Mouse (Mus musculus): ENCODE data around the gene Mmp20. TPM values are rescaled to one million over a fixed set of nuclear protein-coding genes. Genes with fewer than 3 reads are reported as not detected.

Gene Mmp20
- total RNA-seq, 2 experiments from 2014 or later, result not detected

DNA sequence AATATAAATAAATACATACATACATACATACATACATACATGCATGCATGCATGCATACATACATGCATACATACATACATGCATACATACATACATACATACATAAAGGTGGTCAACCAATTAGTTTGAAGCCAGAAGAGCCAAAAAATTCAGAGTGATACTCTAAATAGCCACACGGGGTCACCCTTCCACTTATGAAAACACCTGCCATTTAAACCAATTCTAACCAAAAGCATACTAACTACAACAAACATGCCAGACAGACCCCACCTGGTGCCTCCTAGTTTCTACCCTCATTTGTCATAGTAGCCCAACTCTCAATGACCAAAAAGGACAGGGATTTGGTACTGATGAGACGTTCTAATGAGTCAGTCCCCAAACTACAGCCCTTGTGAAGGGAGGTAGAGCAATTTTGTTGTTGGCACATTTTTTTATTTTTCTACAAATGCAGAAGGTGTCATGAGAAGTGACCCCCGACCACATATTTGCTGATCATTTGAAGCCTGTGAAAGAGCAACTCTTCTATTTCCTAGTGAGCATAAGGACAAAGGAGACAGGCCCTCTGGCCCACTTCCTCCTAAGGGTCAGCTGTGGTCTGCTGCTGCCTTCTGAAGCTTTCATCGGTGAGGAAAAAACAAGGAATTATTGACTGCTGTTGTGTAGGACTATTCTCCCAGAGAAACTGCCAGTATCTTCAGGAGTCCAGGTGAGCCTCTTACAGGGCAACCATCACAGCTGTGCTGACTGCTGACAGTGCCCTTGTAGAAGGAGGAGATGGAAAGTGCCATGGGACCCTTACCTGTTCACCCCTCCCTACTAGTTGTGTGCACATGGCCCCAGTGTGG, 86.3 kb downstream of the Mmp20 start:
- peak; percentile 21 to 44 for DNase-seq (ENCODE audit: low spot score in 2 of 2)
- H3K4me3 ChIP-seq, result no peak overlapping the region
- H3K27ac ChIP-seq, result no peak overlapping the region
- TF ChIP-seq CTCF (conservative IDR thresholded peaks at IDR 0.05), result peak; percentile 90

DNA sequence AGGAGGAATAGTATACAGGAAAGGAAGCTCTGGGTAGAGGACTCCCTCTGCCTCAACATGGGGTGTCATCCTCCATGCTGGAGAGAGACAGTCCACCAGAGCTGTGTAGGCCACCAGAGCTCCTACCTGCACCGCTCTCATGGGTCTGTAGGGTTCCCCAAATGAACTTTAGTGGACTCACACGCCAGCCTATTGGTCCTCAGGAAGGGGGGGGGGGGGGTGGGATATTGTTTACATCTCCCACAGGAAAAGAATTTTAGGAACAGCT, 86.8 kb downstream of the Mmp20 start:
- no peak for TF ChIP-seq CTCF (conservative IDR thresholded peaks at IDR 0.05)
- no peak for DNase-seq (ENCODE audit: low spot score in 2 of 2)
- Histone ChIP-seq H3K27ac (no peak overlapping the region), H3K4me3 (no peak overlapping the region)

DNA sequence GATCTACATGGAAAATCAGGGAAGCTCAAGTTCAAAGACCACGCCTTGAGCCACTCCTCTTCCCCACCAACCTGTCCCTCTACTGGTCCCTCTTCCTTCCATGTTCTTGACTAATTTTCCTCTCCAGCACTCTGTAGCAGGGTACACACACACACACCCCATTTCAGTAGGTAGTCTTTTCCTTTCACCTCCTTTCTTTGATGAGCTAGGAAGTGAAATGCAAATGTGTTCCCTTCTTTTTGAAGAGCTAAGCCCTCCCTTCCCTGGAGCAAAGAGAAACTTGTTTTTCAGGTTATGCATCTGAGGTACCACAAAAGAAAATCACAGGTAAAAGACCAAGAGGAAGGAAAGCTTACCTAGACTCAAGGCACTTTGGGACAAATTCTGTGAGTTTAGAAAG, 93.5 kb downstream of the Mmp20 start:
- no peak for TF ChIP-seq CTCF (conservative IDR thresholded peaks at IDR 0.05)
- H3K4me3 ChIP-seq, result no peak overlapping the region
- H3K27ac ChIP-seq, result no peak overlapping the region
- no peak for DNase-seq (ENCODE audit: low spot score in 2 of 2)

Other genes starting within 250 kb of the Mmp20 start
- gene Mmp1b, start 240.2 kb upstream of the Mmp20 start, total RNA-seq (2021), result not detected
- gene Mmp3, start 182.4 kb upstream of the Mmp20 start, total RNA-seq (2021), result not detected
- not detected for gene Mmp10, start 125.9 kb upstream of the Mmp20 start, total RNA-seq (2021)
- not detected for gene Mmp8, start 69.8 kb upstream of the Mmp20 start, total RNA-seq (2021)
- not detected for gene Mmp27, start 56.8 kb upstream of the Mmp20 start, total RNA-seq (2021)
- not detected for gene Mmp7, start 63.9 kb downstream of the Mmp20 start, total RNA-seq (2021)
- 10 to 100 TPM in 1 of 2 experiments, 1 to 10 TPM in 1; 9.9 to 11.1 TPM for gene Tmem123, start 135.8 kb downstream of the Mmp20 start, total RNA-seq (2021)
- 10 to 100 TPM; 32.7 to 37.6 TPM for gene Birc2, start 208.8 kb downstream of the Mmp20 start, total RNA-seq (2021)
- 1 to 10 TPM; 1.1 to 3.0 TPM for gene Birc3, start 245.0 kb downstream of the Mmp20 start, total RNA-seq (2021)